In genomic region chr13:84347914-84348700, GRCm38 (mm10) we compare ENCODE assay signal across 8 mouse cellular contexts.
DNase-seq lines count a peak whose midpoint lies in the region; ATAC-seq and TF ChIP-seq lines count a peak whose summit lies in the region.

No protein-coding gene starts in this region.

- peaks cover 51% of the 10 kb centered on the region for H3K27me3 ChIP-seq in embryonic facial prominence, embryonic 15.5 days
- H3K27me3 ChIP-seq in heart, embryonic 12.5 days (replicated peaks), result peaks cover 34% of the 10 kb centered on the region
- peaks cover 41% of the 10 kb centered on the region for H3K27me3 ChIP-seq in kidney, postnatal 0 days (ENCODE audit: insufficient read depth, low read length)
- peaks cover 66% of the 10 kb centered on the region for H3K27me3 ChIP-seq in liver, embryonic 11.5 days (replicated peaks; ENCODE audit: control insufficient read depth, insufficient read depth, low read length)
- peaks cover 33% of the 10 kb centered on the region for H3K27me3 ChIP-seq in stomach, embryonic 16.5 days (ENCODE audit: control insufficient read depth, insufficient read depth, low read length)

- no peak overlapping the region; the same call in 1 of the 2 replicates for H3K27ac ChIP-seq in embryonic facial prominence, embryonic 15.5 days (replicated peaks)
- H3K27ac ChIP-seq in heart, embryonic 12.5 days (ENCODE audit: poor library complexity, severe bottlenecking), result peak overlapping the region; percentile 40
- peak overlapping the region; percentile 42; the same call in 1 of the 2 replicates for H3K27ac ChIP-seq in kidney, postnatal 0 days
- H3K27ac ChIP-seq in liver, embryonic 11.5 days (ENCODE audit: low read depth, low read length), result no peak overlapping the region
- H3K27ac ChIP-seq in stomach, embryonic 16.5 days (ENCODE audit: low read length), result 0 out of 2 replicates have a peak overlapping the region, but pooled peaks have one; percentile 20

- no peak overlapping the region; the same call in 1 of the 2 replicates for H3K9ac ChIP-seq in embryonic facial prominence, embryonic 15.5 days
- peak overlapping the region; percentile 49 for H3K9ac ChIP-seq in heart, embryonic 12.5 days
- H3K9ac ChIP-seq in kidney, postnatal 0 days (ENCODE audit: low read depth, low read length), result 0 out of 2 replicates have a peak overlapping the region, but pooled peaks have one; percentile 29
- no peak overlapping the region for H3K9ac ChIP-seq in liver, embryonic 11.5 days (ENCODE audit: low read depth, low read length)
- H3K9ac ChIP-seq in stomach, embryonic 16.5 days (ENCODE audit: low read length), result peak overlapping the region; percentile 54

- peak overlapping the region; percentile 77 for H3K4me2 ChIP-seq in embryonic facial prominence, embryonic 15.5 days (replicated peaks)
- H3K4me2 ChIP-seq in heart, embryonic 12.5 days, result peak overlapping the region; percentile 92
- peak overlapping the region; percentile 81 for H3K4me2 ChIP-seq in kidney, postnatal 0 days (ENCODE audit: low read length)
- peak overlapping the region; percentile 55 for H3K4me2 ChIP-seq in liver, embryonic 11.5 days
- peak overlapping the region; percentile 95 for H3K4me2 ChIP-seq in stomach, embryonic 16.5 days (ENCODE audit: low read depth, low read length)

- H3K4me3 ChIP-seq in embryonic facial prominence, embryonic 15.5 days (replicated peaks), result peak overlapping the region; percentile 45
- H3K4me3 ChIP-seq in heart, embryonic 12.5 days, result peak overlapping the region; percentile 47
- peak overlapping the region; percentile 41 for H3K4me3 ChIP-seq in kidney, postnatal 0 days (replicated peaks; ENCODE audit: low read depth, low read length)
- H3K4me3 ChIP-seq in liver, embryonic 11.5 days (ENCODE audit: low read depth, low read length), result peak overlapping the region; percentile 30
- peak overlapping the region; percentile 48 for H3K4me3 ChIP-seq in stomach, embryonic 16.5 days (replicated peaks; ENCODE audit: low read length)

- TF ChIP-seq CTCF in kidney, postnatal 0 days (IDR thresholded peaks at IDR 0.05; ENCODE audit: low read depth), result peak; percentile 91

- under 1% methylated on average over 34 of the region's 34 CpGs for WGBS in embryonic facial prominence, embryonic 15.5 days
- WGBS in heart, embryonic 12.5 days, result under 1% methylated on average over 34 of the region's 34 CpGs
- WGBS in kidney, postnatal 0 days, result under 1% methylated on average over 34 of the region's 34 CpGs
- under 1% methylated on average over 33 of the region's 34 CpGs for WGBS in liver, embryonic 11.5 days
- WGBS in stomach, embryonic 16.5 days, result under 1% methylated on average over 34 of the region's 34 CpGs

- peak; percentile 99 for DNase-seq in A20 (ENCODE audit: low read depth, low spot score)
- DNase-seq in adrenal gland, postnatal 4 days (ENCODE audit: low spot score in 2 of 2), result peak; percentile 81 to 86
- DNase-seq in kidney, postnatal 0 days (ENCODE audit: low spot score), result peak; percentile 99
- DNase-seq in liver, embryonic 11.5 days (ENCODE audit: low spot score), result peak; percentile 81
- peak; percentile 48 for DNase-seq in naive thymus-derived CD4-positive, alpha-beta T cell, adult 2 months (ENCODE audit: low read depth)

- H3K36me3 ChIP-seq in embryonic facial prominence, embryonic 15.5 days, result no peaks in the 10 kb centered on the region
- H3K36me3 ChIP-seq in heart, embryonic 12.5 days, result no peaks in the 10 kb centered on the region
- H3K36me3 ChIP-seq in kidney, postnatal 0 days (ENCODE audit: insufficient read depth, low read length), result no peaks in the 10 kb centered on the region
- no peaks in the 10 kb centered on the region for H3K36me3 ChIP-seq in liver, embryonic 11.5 days (ENCODE audit: control insufficient read depth, insufficient read depth, low read length)
- H3K36me3 ChIP-seq in stomach, embryonic 16.5 days (ENCODE audit: control insufficient read depth, insufficient read depth, low read length), result no peaks in the 10 kb centered on the region

- H3K4me1 ChIP-seq in embryonic facial prominence, embryonic 15.5 days, result peaks cover 8% of the 10 kb centered on the region
- no peaks in the 10 kb centered on the region; the same call in 1 of the 2 replicates for H3K4me1 ChIP-seq in heart, embryonic 12.5 days (replicated peaks)
- H3K4me1 ChIP-seq in kidney, postnatal 0 days (replicated peaks; ENCODE audit: insufficient read depth, low read length), result no peaks in the 10 kb centered on the region; the same call in 1 of the 2 replicates
- H3K4me1 ChIP-seq in liver, embryonic 11.5 days (replicated peaks; ENCODE audit: control insufficient read depth, insufficient read depth, low read length), result no peaks in the 10 kb centered on the region
- no peaks in the 10 kb centered on the region; the same call in 1 of the 2 replicates for H3K4me1 ChIP-seq in stomach, embryonic 16.5 days (ENCODE audit: control insufficient read depth, insufficient read depth, low read length)

- no peaks in the 10 kb centered on the region for H3K9me3 ChIP-seq in embryonic facial prominence, embryonic 15.5 days (replicated peaks)
- H3K9me3 ChIP-seq in heart, embryonic 12.5 days (replicated peaks), result no peaks in the 10 kb centered on the region
- H3K9me3 ChIP-seq in kidney, postnatal 0 days (replicated peaks; ENCODE audit: low read length), result no peaks in the 10 kb centered on the region
- H3K9me3 ChIP-seq in liver, embryonic 11.5 days (ENCODE audit: control insufficient read depth, low read length), result no peaks in the 10 kb centered on the region
- H3K9me3 ChIP-seq in stomach, embryonic 16.5 days (replicated peaks; ENCODE audit: control insufficient read depth, low read length), result no peaks in the 10 kb centered on the region

- peak; percentile 95 for ATAC-seq in embryonic facial prominence, embryonic 15.5 days (ENCODE audit: insufficient number of reproducible peaks, low FRiP score, low TSS enrichment, low read depth)
- peak; percentile 95 for ATAC-seq in heart, embryonic 12.5 days (ENCODE audit: insufficient number of reproducible peaks, low FRiP score)
- ATAC-seq in kidney, postnatal 0 days (replicated peaks; ENCODE audit: low FRiP score, low read depth), result peak; percentile 99
- ATAC-seq in liver, embryonic 11.5 days (replicated peaks; ENCODE audit: low FRiP score), result peak; percentile 93
- ATAC-seq in stomach, embryonic 16.5 days (ENCODE audit: insufficient read depth, low FRiP score), result peak; percentile 97

Comparison
In these comparisons a context has a peak if more than half of its experiments do, and no peak if none do; other contexts are left out.
1. DNase-seq: peak in every context shown above with its lines; median percentile 99 in A20; 99 in kidney, postnatal 0 days; 84 in adrenal gland, postnatal 4 days; 81 in liver, embryonic 11.5 days; 48 in naive thymus-derived CD4-positive, alpha-beta T cell, adult 2 months.
2. H3K27ac ChIP-seq: peak in heart, embryonic 12.5 days (single experiment), kidney, postnatal 0 days (single experiment) and stomach, embryonic 16.5 days (single experiment); none in embryonic facial prominence, embryonic 15.5 days (single experiment) and liver, embryonic 11.5 days (single experiment).
3. H3K9ac ChIP-seq: peak in heart, embryonic 12.5 days (single experiment), kidney, postnatal 0 days (single experiment) and stomach, embryonic 16.5 days (single experiment); none in embryonic facial prominence, embryonic 15.5 days (single experiment) and liver, embryonic 11.5 days (single experiment).
4. Peak in every context shown above with its lines, with median percentiles within 50 percentile points of each other: ATAC-seq, H3K4me2 ChIP-seq and H3K4me3 ChIP-seq.